Mouse (Mus musculus): ENCODE measurements at regions not wholly inside any gene's neighbourhood (a gene's known extent, or its start where the extent isn't known, plus 50 kb on each side); places are given as distances from the start of the nearest gene placed in this dataset.

- no peak for TF ChIP-seq EP300 (optimal IDR thresholded peaks at IDR 0.05)
- TF ChIP-seq CTCF (IDR thresholded peaks at IDR 0.05; ENCODE audit: low read depth), result no peak
Measured at GRCm38 (mm10) chr17:64491922-64492353, 108.6 kb upstream of the Man2a1 start.
